Mouse (Mus musculus): ENCODE data around the gene Tmem159. TPM values are rescaled to one million over a fixed set of nuclear protein-coding genes. Genes with fewer than 3 reads are reported as not detected.
A peak's percentile ranks its signal among the peaks of the same experiment; 100 is the strongest.

Gene Tmem159
- polyA plus RNA-seq, 1 experiment from 2014 or later, result 7.7 TPM

DNA sequence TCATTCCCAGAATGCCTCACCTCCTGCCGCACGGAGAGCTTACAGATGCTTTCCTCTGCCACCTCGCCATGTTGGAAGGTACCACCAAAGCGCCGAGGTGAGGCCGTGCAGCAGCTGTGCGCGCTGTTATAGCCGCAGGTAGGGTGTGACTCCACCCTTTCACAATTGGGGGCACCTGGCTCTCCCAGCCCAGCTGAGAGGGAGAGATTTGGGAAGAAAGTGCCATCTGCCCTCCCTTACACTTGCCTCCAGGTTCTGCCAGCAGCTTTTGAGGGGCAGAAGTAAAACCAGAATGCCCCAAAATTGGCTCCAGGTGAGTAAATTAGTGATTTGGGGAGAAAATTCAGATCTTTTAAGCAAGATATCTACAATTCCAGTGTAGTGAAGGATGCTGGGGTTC lies 43.0 kb downstream of the Tmem159 start, which contains the start of gene Zp2:
Gene Zp2, minus strand, starts transcription at position 101 of the 400 bp plus-strand sequence.
- ATAC-seq (replicated peaks), result no peak
- Histone ChIP-seq H3K4me1 (no peaks in the 10 kb centered on the region), H3K36me3 (no peaks in the 10 kb centered on the region), H3K4me2 (replicated peaks) (no peak within 1 kb of the TSS), H3K9ac (replicated peaks) (no peak within 1 kb of the TSS), H3K4me3 (no peak within 1 kb of the TSS), H3K27ac (replicated peaks) (no peak within 1 kb of the TSS), H3K9me3 (no peaks in the 10 kb centered on the region), H3K27me3 (no peaks in the 10 kb centered on the region)
- WGBS, result 86% methylated on average over 9 of the region's 9 CpGs

DNA sequence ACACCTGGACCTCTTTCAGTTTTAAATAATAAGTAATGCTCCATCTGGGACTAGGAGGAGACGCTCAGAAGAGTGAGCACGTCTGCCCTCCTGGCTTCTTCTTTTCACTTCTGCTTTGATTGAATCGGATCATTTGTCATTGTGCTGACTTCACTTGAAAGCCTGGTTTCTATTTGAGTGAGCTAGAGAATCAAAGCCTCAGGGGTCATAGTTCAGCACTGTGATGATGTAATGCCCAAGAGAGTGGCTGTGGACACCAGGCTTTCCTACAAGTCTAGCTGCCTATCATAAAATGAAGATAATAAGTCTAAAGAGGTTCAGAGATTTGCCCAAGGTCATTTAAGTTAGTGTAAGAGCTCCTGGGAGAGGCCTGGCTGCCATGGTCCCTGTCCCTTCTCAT lies 48.1 kb downstream of the Tmem159 start:
- no peaks in the 10 kb centered on the region for H3K36me3 ChIP-seq
- no peak for ATAC-seq (replicated peaks)
- H3K9ac ChIP-seq (replicated peaks), result no peak overlapping the region
- no peak overlapping the region for H3K4me3 ChIP-seq
- H3K4me2 ChIP-seq (replicated peaks), result no peak overlapping the region
- 18% methylated on average over 3 of the region's 3 CpGs for WGBS
- H3K4me1 ChIP-seq, result no peaks in the 10 kb centered on the region
- H3K9me3 ChIP-seq, result no peaks in the 10 kb centered on the region
- H3K27ac ChIP-seq (replicated peaks), result no peak overlapping the region
- H3K27me3 ChIP-seq, result peaks cover 10% of the 10 kb centered on the region; the same call in 1 of the 2 replicates

DNA sequence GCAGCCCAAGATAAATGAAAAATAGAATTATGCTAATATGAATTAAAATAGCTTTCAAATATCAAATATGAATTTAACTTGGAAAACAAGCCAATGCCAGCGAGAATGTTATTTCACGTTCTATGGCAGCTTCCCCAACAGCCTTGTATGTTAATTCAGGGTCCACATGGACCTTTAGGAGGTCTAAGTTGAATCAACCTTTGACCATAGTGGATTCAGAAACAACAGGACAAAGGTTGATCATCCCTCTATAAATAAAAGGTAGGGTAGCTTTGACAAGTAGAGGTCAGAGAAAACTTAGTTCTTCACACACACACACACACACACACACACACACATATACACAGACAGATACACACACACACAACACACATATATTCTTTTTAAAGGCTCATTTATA lies 48.7 kb downstream of the Tmem159 start:
- Histone ChIP-seq H3K27me3 (peaks cover 14% of the 10 kb centered on the region; the same call in 1 of the 2 replicates), H3K9ac (replicated peaks) (no peak overlapping the region), H3K36me3 (no peaks in the 10 kb centered on the region), H3K27ac (replicated peaks) (no peak overlapping the region), H3K4me1 (no peaks in the 10 kb centered on the region), H3K4me2 (replicated peaks) (no peak overlapping the region), H3K4me3 (no peak overlapping the region), H3K9me3 (no peaks in the 10 kb centered on the region)
- 86% methylated on average over 2 of the region's 2 CpGs for WGBS
- ATAC-seq (replicated peaks), result no peak

DNA sequence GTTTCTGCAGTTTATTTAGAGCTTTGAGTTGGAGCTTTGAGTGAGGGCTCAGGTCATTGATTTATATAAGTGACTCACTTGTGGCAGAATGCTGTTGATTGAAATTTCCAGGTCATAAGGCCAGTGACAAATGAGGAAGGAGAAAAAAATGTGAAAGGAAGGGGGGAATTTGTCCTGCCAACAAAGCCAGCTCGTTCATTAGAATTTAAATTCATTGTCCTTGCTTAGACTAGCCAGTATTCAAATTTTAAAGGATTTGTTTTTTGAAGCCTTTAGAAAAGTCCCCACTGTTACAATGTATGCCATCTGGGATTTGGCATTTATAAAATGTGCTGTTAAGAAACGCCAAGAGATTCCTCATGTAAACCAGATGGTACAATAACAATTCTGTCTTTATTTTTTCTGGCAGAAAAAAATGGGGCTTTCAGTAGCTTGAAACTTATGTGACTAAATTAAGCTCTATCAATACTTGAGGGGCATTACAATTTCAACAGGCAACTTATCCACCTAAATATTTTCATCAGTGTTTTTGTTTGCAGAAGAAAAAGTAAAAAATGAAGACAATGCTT lies 54.8 kb downstream of the Tmem159 start:
- peak; percentile 90 for ATAC-seq (replicated peaks)

DNA sequence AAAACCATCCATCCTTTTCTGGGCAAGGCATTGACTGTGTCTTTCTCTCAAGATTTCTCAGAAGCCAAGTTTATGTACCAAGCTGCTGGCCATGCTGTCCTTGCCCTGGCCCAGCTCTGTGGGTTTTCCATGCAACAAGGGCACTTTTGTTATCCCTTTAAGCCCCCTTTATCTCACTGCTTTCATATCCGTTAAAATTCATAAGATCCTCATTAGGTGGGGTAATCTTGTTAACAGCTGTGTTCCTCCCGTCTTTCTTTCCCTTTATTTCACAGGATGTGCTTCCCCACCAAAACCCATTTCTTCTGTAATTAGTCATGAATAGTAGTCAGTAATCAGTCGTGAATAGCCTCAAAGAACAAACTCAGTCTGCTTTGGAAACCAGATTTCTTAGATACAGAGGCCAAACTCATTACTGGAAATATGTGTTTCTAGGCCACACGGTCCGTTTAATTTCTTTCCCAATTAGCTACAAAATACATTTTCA lies 55.5 kb downstream of the Tmem159 start:
- Histone ChIP-seq H3K4me1 (peaks cover 23% of the 10 kb centered on the region), H3K9ac (replicated peaks) (no peak overlapping the region), H3K9me3 (no peaks in the 10 kb centered on the region), H3K36me3 (no peaks in the 10 kb centered on the region), H3K27me3 (peaks cover 34% of the 10 kb centered on the region), H3K4me3 (no peak overlapping the region), H3K27ac (replicated peaks) (peak overlapping the region; percentile 84), H3K4me2 (replicated peaks) (no peak overlapping the region)
- WGBS, result 1% methylated on average over 5 of the region's 5 CpGs
- ATAC-seq (replicated peaks), result peak; percentile 67

More for the DNA sequence above, 54.8 kb downstream of the Tmem159 start:
- H3K36me3 ChIP-seq, result no peaks in the 10 kb centered on the region
- peak overlapping the region; percentile 84 for H3K27ac ChIP-seq (replicated peaks)
- H3K4me1 ChIP-seq, result peaks cover 23% of the 10 kb centered on the region
- H3K4me2 ChIP-seq (replicated peaks), result no peak overlapping the region
- H3K4me3 ChIP-seq, result no peak overlapping the region
- WGBS, result 1% methylated on average over 2 of the region's 2 CpGs
- peaks cover 31% of the 10 kb centered on the region for H3K27me3 ChIP-seq
- no peak overlapping the region for H3K9ac ChIP-seq (replicated peaks)
- H3K9me3 ChIP-seq, result no peaks in the 10 kb centered on the region

DNA sequence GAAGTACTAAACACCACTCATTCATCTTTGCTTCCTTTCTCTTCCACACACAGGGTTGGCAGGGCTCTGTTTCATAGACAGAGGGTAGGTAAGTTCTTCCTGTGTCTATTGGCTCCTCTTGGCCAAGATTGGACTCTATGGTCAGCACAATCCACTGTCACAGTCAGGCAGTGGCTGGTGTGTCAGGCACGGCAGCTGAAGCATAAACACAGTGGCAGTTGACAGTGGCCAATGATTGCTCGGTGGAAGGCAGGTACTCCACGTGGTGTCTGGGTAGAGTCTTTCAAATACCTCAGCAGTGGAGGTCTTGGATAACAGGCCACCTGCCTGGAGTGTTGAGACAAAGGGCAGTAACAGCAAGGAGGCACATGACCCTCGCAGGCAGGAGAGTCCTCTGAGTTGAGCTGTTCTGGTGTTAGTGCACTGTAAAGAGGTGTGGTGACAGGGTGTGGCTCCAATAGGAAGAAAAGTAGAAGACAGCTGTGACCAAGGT lies 56.0 kb downstream of the Tmem159 start:
- Histone ChIP-seq H3K9ac (replicated peaks) (no peak overlapping the region), H3K4me3 (no peak overlapping the region), H3K27ac (replicated peaks) (peak overlapping the region; percentile 84), H3K4me2 (replicated peaks) (no peak overlapping the region), H3K36me3 (no peaks in the 10 kb centered on the region), H3K9me3 (no peaks in the 10 kb centered on the region), H3K27me3 (peaks cover 34% of the 10 kb centered on the region), H3K4me1 (peaks cover 23% of the 10 kb centered on the region)
- WGBS, result 4% methylated on average over 4 of the region's 4 CpGs
- peak; percentile 49 for ATAC-seq (replicated peaks)

DNA sequence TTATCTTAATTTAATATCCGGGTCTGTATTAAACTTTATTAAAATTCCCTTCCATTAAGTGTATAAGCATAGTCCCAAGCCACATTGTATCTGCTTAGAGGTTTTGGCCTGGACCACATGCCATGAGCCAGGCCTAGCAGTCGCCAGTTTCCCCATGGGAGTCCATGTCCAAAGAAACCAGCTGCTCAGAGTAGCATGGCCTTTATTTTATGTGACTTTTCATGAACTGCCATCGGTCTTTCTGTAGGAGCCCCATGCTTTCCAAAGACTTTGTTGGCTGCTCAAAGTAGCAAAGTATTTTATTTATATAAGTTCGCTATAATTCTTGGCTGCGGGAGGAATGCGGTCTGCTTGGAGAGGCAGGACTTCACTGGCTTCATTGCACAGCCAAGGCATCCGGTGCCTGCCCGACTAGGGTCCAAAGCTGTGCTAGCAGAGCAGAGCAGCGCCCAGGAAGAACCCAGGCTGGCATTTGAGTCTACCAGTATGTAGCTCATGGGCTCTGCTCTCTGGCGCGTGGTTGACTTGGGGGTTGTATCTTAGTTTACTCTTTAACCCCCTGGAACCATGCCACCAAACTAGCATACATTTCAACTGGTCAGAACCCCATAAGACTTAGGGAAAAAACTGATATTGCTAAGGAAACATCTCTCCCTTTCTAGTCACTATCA lies 61.6 kb downstream of the Tmem159 start:
- Histone ChIP-seq H3K4me2 (replicated peaks) (no peak overlapping the region), H3K9ac (replicated peaks) (no peak overlapping the region), H3K27me3 (peaks cover 35% of the 10 kb centered on the region), H3K9me3 (no peaks in the 10 kb centered on the region), H3K36me3 (no peaks in the 10 kb centered on the region), H3K4me1 (no peaks in the 10 kb centered on the region), H3K4me3 (no peak overlapping the region), H3K27ac (replicated peaks) (no peak overlapping the region)
- ATAC-seq (replicated peaks), result no peak
- 93% methylated on average over 11 of the region's 11 CpGs for WGBS

Other genes with a start within 250 kb of the Tmem159 start
- gene Lyrm1, start 206.5 kb upstream of the Tmem159 start, polyA plus RNA-seq (2015; fragmentation: Nextera tagmentation; extraction: Ambion mirVana), result 14.7 and 16.9 TPM in 2 replicates
- gene Dcun1d3, start 206.1 kb upstream of the Tmem159 start, polyA plus RNA-seq (2015; fragmentation: Nextera tagmentation; extraction: Ambion mirVana), result 18.2 and 20.4 TPM in 2 replicates
- 0.06 and 0.22 TPM in 2 replicates for gene Dnah3, start 7.1 kb upstream of the Tmem159 start, polyA plus RNA-seq (2015; fragmentation: Nextera tagmentation; extraction: Ambion mirVana)
- gene Zp2, start 42.9 kb downstream of the Tmem159 start, polyA plus RNA-seq (2015; fragmentation: Nextera tagmentation; extraction: Ambion mirVana), result not detected in 2 replicates
- 0.05 TPM in 1 of 2 replicates, not detected in the other for gene Anks4b, start 71.5 kb downstream of the Tmem159 start, polyA plus RNA-seq (2015; fragmentation: Nextera tagmentation; extraction: Ambion mirVana)
- 44.5 and 44.6 TPM in 2 replicates for gene Crym, start 99.8 kb downstream of the Tmem159 start, polyA plus RNA-seq (2015; fragmentation: Nextera tagmentation; extraction: Ambion mirVana)
- gene Abca14, start 101.6 kb downstream of the Tmem159 start, polyA plus RNA-seq (2015; fragmentation: Nextera tagmentation; extraction: Ambion mirVana), result 0.03 TPM in 1 of 2 replicates, not detected in the other
- not detected in 2 replicates for gene Abca15, start 226.3 kb downstream of the Tmem159 start, polyA plus RNA-seq (2015; fragmentation: Nextera tagmentation; extraction: Ambion mirVana)

All from forebrain, embryonic 15.5 days (tissue).